In genomic region chr19:20401961-20402360, GRCm38 (mm10) we compare ENCODE assay signal across 15 mouse cellular contexts. TPM values are rescaled to one million over a fixed set of nuclear protein-coding genes. Genes with fewer than 3 reads are reported as not detected.
DNase-seq lines count a peak whose midpoint lies in the region; ATAC-seq and TF ChIP-seq lines count a peak whose summit lies in the region.
"Had no signal": no experiment of that assay in that cellular context is flagged by ENCODE, and none has a peak within 500 bp of the region (broad histone marks: within the 10 kb centered on the region; RNA-seq: fewer than 3 reads in every experiment).

No protein-coding gene starts in this region.

- TF ChIP-seq CTCF in brain, embryonic 14.5 days (IDR thresholded peaks at IDR 0.05; ENCODE audit: borderline replicate concordance, extremely low read depth, insufficient read depth, insufficient read length): no peak

- peak; percentile 19 for DNase-seq in cerebellum, adult 11-12 months
- peak; percentile 3 for DNase-seq in left cerebral cortex, postnatal 4 days
- no peak for DNase-seq in left cerebral cortex, postnatal 10 days (ENCODE audit: extremely low spot score in 1 of 2, low spot score in 2 of 2)
- peak; percentile 2 for DNase-seq in brain, embryonic 14.5 days (ENCODE audit: low read depth)
- DNase-seq in cerebellum, postnatal 14 days: peak; percentile 10
- no peak for DNase-seq in gastrocnemius, postnatal 14 days
- no peak for DNase-seq in gastrocnemius, postnatal 36 days
- DNase-seq: adrenal gland, postnatal 10 days; liver had no signal

- intact Hi-C loops in left cerebral cortex, postnatal 4 days (cut with DNase I): no loop called here
- intact Hi-C loops in left cerebral cortex, postnatal 10 days (cut with DNase I): no loop called here
- intact Hi-C loops in gastrocnemius, postnatal 14 days (cut with DNase I; ENCODE audit: low total_unique reads): no loop called here
- intact Hi-C loops in gastrocnemius, postnatal 36 days (cut with DNase I): no loop called here

- no peak for TF ChIP-seq POLR2A in brain, embryonic 14.5 days (IDR thresholded peaks at IDR 0.05; ENCODE audit: borderline replicate concordance, extremely low read depth, insufficient read depth, insufficient read length, poor library complexity, severe bottlenecking)

- no peak for ATAC-seq in cerebellum, adult (ENCODE audit: insufficient number of reproducible peaks, low FRiP score, low TSS enrichment)
- ATAC-seq: CD4-positive, CD25-positive, alpha-beta regulatory T cell, adult 4 months; forebrain, embryonic 15.5 days; hindbrain, embryonic 16.5 days; intestine, embryonic 16.5 days; midbrain, embryonic 15.5 days had no signal

RNA-seq across cellular contexts. Expression of gene Anxa1, which starts 11.2 kb away (rescaled TPM):
- total RNA-seq in left cerebral cortex, postnatal 4 days (2021): 1 to 10 TPM; 3.5 to 5.7 TPM
- total RNA-seq in left cerebral cortex, postnatal 10 days (2021): 1 to 10 TPM; 2.5 to 3.2 TPM
- 3.8 and 4.9 TPM in 2 replicates for polyA plus RNA-seq in brain, embryonic 14.5 days (2012; rRNA removed)
- total RNA-seq in gastrocnemius, postnatal 14 days (2021): 10 to 100 TPM; 21.7 to 22.2 TPM
- 10 to 100 TPM; 14.8 to 16.1 TPM for total RNA-seq in gastrocnemius, postnatal 36 days (2021)

Comparison
In these comparisons a context has a peak if more than half of its experiments do, and no peak if none do; other contexts are left out.
1. DNase-seq: peak in cerebellum, adult 11-12 months (single experiment), left cerebral cortex, postnatal 4 days (single experiment), brain, embryonic 14.5 days (single experiment) and cerebellum, postnatal 14 days (2 of 2); none in left cerebral cortex, postnatal 10 days (0 of 2), gastrocnemius, postnatal 14 days (single experiment) and gastrocnemius, postnatal 36 days (0 of 2).